Mouse (Mus musculus) heart, embryonic 11.5 days (tissue): ENCODE measurements at regions not wholly inside any gene's neighbourhood (a gene's known extent, or its start where the extent isn't known, plus 50 kb on each side); places are given as distances from the start of the nearest gene placed in this dataset.

Experiments
- ATAC-seq: fragments of 200-750 bp; cut with Nextera tagmentation; replicated peaks from 2 replicates; pipeline ENCODE4 v1.8.0; 2017; ENCODE audit warnings: moderate library complexity; ENCODE audit not compliant: insufficient number of reproducible peaks, low FRiP score, low TSS enrichment
- H3K27ac ChIP-seq: fragments of 300-500 bp; sonication (generic); 2 replicates; pipeline ENCODE4 v1.5.1; 2014; ENCODE audit warnings: mild to moderate bottlenecking, low read depth, low read length
- H3K27me3 ChIP-seq: fragments of 300-500 bp; sonication (generic); 2 replicates; pipeline ENCODE4 v1.6.1; 2014; ENCODE audit warnings: mild to moderate bottlenecking, low read length, mixed read lengths; ENCODE audit not compliant: control insufficient read depth, insufficient read depth
- H3K36me3 ChIP-seq: fragments of 300-500 bp; sonication (generic); 2 replicates; pipeline ENCODE4 v1.6.1; 2014; ENCODE audit warnings: mild to moderate bottlenecking, low read length, moderate library complexity, mixed read lengths; ENCODE audit not compliant: control insufficient read depth, insufficient read depth
- H3K4me1 ChIP-seq: fragments of 300-500 bp; sonication (generic); 2 replicates; pipeline ENCODE4 v1.6.1; 2014; ENCODE audit warnings: low read length; ENCODE audit not compliant: control insufficient read depth, insufficient read depth
- H3K4me2 ChIP-seq: fragments of 300-500 bp; sonication (generic); 2 replicates; pipeline ENCODE4 v1.6.1; 2014; ENCODE audit warnings: mild to moderate bottlenecking, moderate library complexity
- H3K4me3 ChIP-seq: fragments of 300-500 bp; sonication (generic); 2 replicates; pipeline ENCODE4 v1.5.1; 2014; ENCODE audit warnings: low read depth, low read length
- H3K9ac ChIP-seq: fragments of 300-500 bp; sonication (generic); 2 replicates; pipeline ENCODE4 v1.6.1; 2014; ENCODE audit warnings: mild to moderate bottlenecking, low read depth, low read length, moderate library complexity
- H3K9me3 ChIP-seq: fragments of 300-500 bp; sonication (generic); replicated peaks from 2 replicates; pipeline ENCODE4 v1.6.1; 2016; ENCODE audit warnings: low read length; ENCODE audit not compliant: control insufficient read depth
- WGBS: fragments of 180-500 bp; shearing (Covaris S2); extraction: QIAGEN DNeasy Blood & Tissue Kit; methylation state at CpG from one replicate; pipeline ENCODE4 v1.1.7; 2014; ENCODE audit not compliant: insufficient replicate concordance; 5-methylcytosine and 5-hydroxymethylcytosine counted together

GRCm38 (mm10) chr13:52222315-52223097, 308.6 kb downstream of the Diras2 start:
- H3K27ac ChIP-seq = 0 out of 2 replicates have a peak overlapping the region, but pooled peaks have one; percentile 7
- H3K9me3 ChIP-seq = no peaks in the 10 kb centered on the region
- no peaks in the 10 kb centered on the region for H3K36me3 ChIP-seq
- ATAC-seq = no peak
- no peak overlapping the region for H3K4me3 ChIP-seq
- H3K4me1 ChIP-seq = peaks cover 17% of the 10 kb centered on the region
- WGBS = 23% methylated on average over 11 of the region's 11 CpGs
- no peaks in the 10 kb centered on the region for H3K27me3 ChIP-seq
- H3K4me2 ChIP-seq = 0 out of 2 replicates have a peak overlapping the region, but pooled peaks have one; percentile 24
- peak overlapping the region; percentile 17; the same call in 1 of the 2 replicates for H3K9ac ChIP-seq

GRCm38 (mm10) chr13:52223098-52223962, 307.7 kb downstream of the Diras2 start:
- Histone ChIP-seq H3K4me3 (no peak overlapping the region), H3K4me2 (peak overlapping the region; percentile 24; the same call in 1 of the 2 replicates), H3K36me3 (no peaks in the 10 kb centered on the region), H3K4me1 (peaks cover 17% of the 10 kb centered on the region), H3K9me3 (no peaks in the 10 kb centered on the region), H3K9ac (no peak overlapping the region), H3K27ac (no peak overlapping the region), H3K27me3 (no peaks in the 10 kb centered on the region)
- 39% methylated on average over 6 of the region's 6 CpGs for WGBS
- ATAC-seq = 0 out of 2 replicates have a peak, but pooled peaks have one; percentile 14

- no peaks in the 10 kb centered on the region for H3K36me3 ChIP-seq
- no peak overlapping the region for H3K27ac ChIP-seq
- 71% methylated on average over 5 of the region's 5 CpGs for WGBS
- no peaks in the 10 kb centered on the region for H3K9me3 ChIP-seq
- no peak overlapping the region for H3K9ac ChIP-seq
- no peaks in the 10 kb centered on the region for H3K27me3 ChIP-seq
- H3K4me1 ChIP-seq = 0 out of 2 replicates have a peak, but pooled peaks cover 5% of the 10 kb centered on the region
- no peak overlapping the region for H3K4me2 ChIP-seq
- no peak for ATAC-seq
- H3K4me3 ChIP-seq = no peak overlapping the region
These were observed 297.1 kb downstream of the Diras2 start for GRCm38 (mm10) chr13:52233971-52234370.

- Histone ChIP-seq H3K4me1 (0 out of 2 replicates have a peak, but pooled peaks cover 5% of the 10 kb centered on the region), H3K9me3 (no peaks in the 10 kb centered on the region), H3K4me3 (no peak overlapping the region), H3K4me2 (peak overlapping the region; percentile 43), H3K27me3 (no peaks in the 10 kb centered on the region), H3K27ac (0 out of 2 replicates have a peak overlapping the region, but pooled peaks have one; percentile 6), H3K36me3 (no peaks in the 10 kb centered on the region), H3K9ac (no peak overlapping the region)
- WGBS = 33% methylated on average over 10 of the region's 10 CpGs
- ATAC-seq = no peak
These were observed 295.0 kb downstream of the Diras2 start for GRCm38 (mm10) chr13:52236105-52236504.

GRCm38 (mm10) chr13:52239563-52239962, 291.5 kb downstream of the Diras2 start:
- WGBS = 92% methylated on average over 1 of the region's 1 CpGs
- Histone ChIP-seq H3K9ac (no peak overlapping the region), H3K9me3 (no peaks in the 10 kb centered on the region), H3K27me3 (no peaks in the 10 kb centered on the region), H3K4me2 (no peak overlapping the region), H3K27ac (no peak overlapping the region), H3K36me3 (no peaks in the 10 kb centered on the region), H3K4me3 (no peak overlapping the region), H3K4me1 (0 out of 2 replicates have a peak, but pooled peaks cover 5% of the 10 kb centered on the region)
- ATAC-seq = no peak

GRCm38 (mm10) chr13:52241761-52242160, 289.3 kb downstream of the Diras2 start:
- Histone ChIP-seq H3K36me3 (no peaks in the 10 kb centered on the region), H3K27me3 (no peaks in the 10 kb centered on the region), H3K4me2 (no peak overlapping the region), H3K9ac (no peak overlapping the region), H3K27ac (no peak overlapping the region), H3K4me3 (no peak overlapping the region), H3K9me3 (no peaks in the 10 kb centered on the region), H3K4me1 (no peaks in the 10 kb centered on the region)
- ATAC-seq = no peak
- WGBS = 47% methylated on average over 1 of the region's 1 CpGs

GRCm38 (mm10) chr13:52249492-52249891, 281.6 kb downstream of the Diras2 start:
- H3K4me3 ChIP-seq = no peak overlapping the region
- no peaks in the 10 kb centered on the region for H3K9me3 ChIP-seq
- no peak overlapping the region for H3K9ac ChIP-seq
- H3K4me2 ChIP-seq = no peak overlapping the region
- H3K36me3 ChIP-seq = no peaks in the 10 kb centered on the region
- H3K27me3 ChIP-seq = no peaks in the 10 kb centered on the region
- ATAC-seq = no peak
- no peaks in the 10 kb centered on the region for H3K4me1 ChIP-seq
- 79% methylated on average over 2 of the region's 2 CpGs for WGBS
- no peak overlapping the region for H3K27ac ChIP-seq

- H3K9me3 ChIP-seq = no peaks in the 10 kb centered on the region
- WGBS = 56% methylated on average over 4 of the region's 4 CpGs
- no peak overlapping the region for H3K9ac ChIP-seq
- no peak overlapping the region for H3K4me2 ChIP-seq
- no peaks in the 10 kb centered on the region for H3K27me3 ChIP-seq
- H3K4me3 ChIP-seq = no peak overlapping the region
- no peak for ATAC-seq
- H3K27ac ChIP-seq = no peak overlapping the region
- H3K36me3 ChIP-seq = no peaks in the 10 kb centered on the region
- no peaks in the 10 kb centered on the region for H3K4me1 ChIP-seq
These were observed 280.7 kb downstream of the Diras2 start for GRCm38 (mm10) chr13:52250371-52250770.
